Mouse (Mus musculus): ENCODE results near the gene Impg1. TPM values are rescaled to one million over a fixed set of nuclear protein-coding genes. Genes with fewer than 3 reads are reported as not detected.
A peak's percentile ranks its signal among the peaks of the same experiment; 100 is the strongest.
"Not testable (repeated sequence)": the region's sequence is repeated elsewhere in the genome, so short reads cannot be mapped to it uniquely, and the experiment has no call there.

Impg1 gene
- polyA plus RNA-seq, 1 experiment from 2014 or later, result 0.10 TPM

DNA sequence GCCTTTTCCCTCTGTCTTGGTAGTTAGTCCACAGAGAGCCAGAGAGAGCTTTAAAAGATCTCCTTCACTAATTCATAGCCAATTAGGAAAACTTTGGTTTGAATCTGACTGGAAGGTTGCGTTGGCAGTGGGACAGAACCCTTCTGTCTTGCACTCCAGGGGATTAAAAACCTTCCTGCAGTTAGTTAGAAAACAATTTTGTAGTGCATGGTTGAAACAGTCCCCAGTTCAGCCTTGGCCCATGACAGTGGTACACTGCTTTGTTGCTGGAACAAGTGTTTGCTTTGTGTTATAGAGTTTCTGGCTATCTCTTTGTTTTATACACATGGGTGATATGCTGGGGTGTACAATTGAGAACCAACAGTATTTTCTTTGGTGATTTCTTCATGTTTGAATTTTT, 124.4 kb downstream of the Impg1 start:
- Histone ChIP-seq H3K27me3 (no peaks in the 10 kb centered on the region), H3K4me2 (no peak overlapping the region), H3K4me3 (replicated peaks) (no peak overlapping the region), H3K4me1 (no peaks in the 10 kb centered on the region), H3K9me3 (replicated peaks) (no peaks in the 10 kb centered on the region), H3K27ac (no peak overlapping the region), H3K9ac (no peak overlapping the region), H3K36me3 (no peaks in the 10 kb centered on the region)
- 85% methylated on average over 1 of the region's 1 CpGs for WGBS
- no peak for ATAC-seq (replicated peaks; ENCODE audit: low FRiP score)

DNA sequence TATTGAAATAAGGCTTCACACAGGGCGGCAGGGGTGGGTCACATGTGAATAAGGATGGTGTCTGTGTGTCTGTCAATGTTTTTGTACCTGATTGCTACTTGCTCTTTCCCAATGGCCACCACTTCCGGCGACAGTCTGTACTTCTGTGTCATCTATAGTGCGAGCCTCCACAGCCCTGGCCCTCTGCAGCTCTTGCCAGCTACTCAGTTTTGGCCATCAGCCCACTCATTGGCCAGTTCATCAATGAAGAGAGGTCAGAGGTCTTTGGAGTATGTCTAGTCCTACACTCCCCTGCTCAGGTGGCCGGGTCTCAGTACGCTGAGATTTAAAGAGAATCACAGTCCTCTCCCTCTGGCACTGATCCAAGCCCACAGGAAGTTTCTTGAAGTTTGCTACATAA, 127.3 kb downstream of the Impg1 start:
- peaks cover 5% of the 10 kb centered on the region; the same call in 1 of the 2 replicates for H3K4me1 ChIP-seq
- H3K9ac ChIP-seq, result no peak overlapping the region
- no peak for ATAC-seq (replicated peaks; ENCODE audit: low FRiP score)
- H3K27ac ChIP-seq, result no peak overlapping the region
- WGBS, result 80% methylated on average over 6 of the region's 6 CpGs
- H3K9me3 ChIP-seq (replicated peaks), result no peaks in the 10 kb centered on the region
- no peak overlapping the region for H3K4me3 ChIP-seq (replicated peaks)
- peaks cover 8% of the 10 kb centered on the region; the same call in 1 of the 2 replicates for H3K27me3 ChIP-seq
- no peak overlapping the region for H3K4me2 ChIP-seq
- H3K36me3 ChIP-seq, result no peaks in the 10 kb centered on the region

DNA sequence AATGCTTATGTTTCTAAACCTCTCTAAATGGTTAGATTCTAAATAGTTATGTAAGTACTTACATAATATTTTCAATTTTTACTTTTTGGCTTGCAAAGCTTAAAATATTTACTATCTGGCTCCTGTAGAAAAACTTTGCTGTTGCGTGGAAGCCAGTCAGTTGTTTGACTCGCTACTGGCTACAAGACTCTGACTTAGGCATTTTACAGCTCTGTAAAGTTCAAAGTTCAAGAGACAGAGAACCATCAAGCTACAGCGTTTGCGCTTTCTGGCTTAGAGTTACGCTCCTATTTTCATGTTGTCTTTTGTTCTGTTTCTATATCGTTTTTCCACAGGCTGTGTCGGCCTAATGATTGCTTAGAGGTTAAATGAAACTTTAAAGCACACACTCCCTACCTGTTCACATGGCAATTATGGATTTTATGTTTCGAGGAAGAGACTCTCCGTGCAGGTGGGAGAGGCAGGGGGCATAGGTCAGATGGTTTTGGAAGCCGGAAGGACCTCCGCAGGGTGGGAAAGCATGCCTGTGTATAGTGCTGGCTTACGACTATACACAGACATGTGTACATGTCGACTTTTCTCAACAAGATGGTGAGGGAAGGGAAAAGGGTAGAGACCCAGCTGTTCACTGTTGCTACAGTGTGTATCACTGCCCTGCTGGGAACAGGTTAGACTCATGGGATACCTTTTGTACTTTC, 129.5 kb downstream of the Impg1 start:
- 59% methylated on average over 13 of the region's 13 CpGs for WGBS
- Histone ChIP-seq H3K9me3 (replicated peaks) (no peaks in the 10 kb centered on the region), H3K9ac (no peak overlapping the region), H3K4me3 (replicated peaks) (no peak overlapping the region), H3K4me2 (no peak overlapping the region), H3K36me3 (no peaks in the 10 kb centered on the region), H3K27ac (no peak overlapping the region), H3K27me3 (peaks cover 8% of the 10 kb centered on the region; the same call in 1 of the 2 replicates), H3K4me1 (peaks cover 7% of the 10 kb centered on the region)
- ATAC-seq (replicated peaks; ENCODE audit: low FRiP score), result no peak

GRCm38 (mm10) chr9:80333998-80334605, 131.2 kb downstream of the Impg1 start:
- peaks cover 8% of the 10 kb centered on the region; the same call in 1 of the 2 replicates for H3K27me3 ChIP-seq
- WGBS, result 58% methylated on average over 14 of the region's 14 CpGs
- H3K36me3 ChIP-seq, result no peaks in the 10 kb centered on the region
- no peak overlapping the region for H3K9ac ChIP-seq
- peaks cover 7% of the 10 kb centered on the region for H3K4me1 ChIP-seq
- peak overlapping the region; percentile 25 for H3K4me2 ChIP-seq
- no peak overlapping the region for H3K27ac ChIP-seq
- no peaks in the 10 kb centered on the region for H3K9me3 ChIP-seq (replicated peaks)
- no peak overlapping the region for H3K4me3 ChIP-seq (replicated peaks)
- no peak for ATAC-seq (replicated peaks; ENCODE audit: low FRiP score)

DNA sequence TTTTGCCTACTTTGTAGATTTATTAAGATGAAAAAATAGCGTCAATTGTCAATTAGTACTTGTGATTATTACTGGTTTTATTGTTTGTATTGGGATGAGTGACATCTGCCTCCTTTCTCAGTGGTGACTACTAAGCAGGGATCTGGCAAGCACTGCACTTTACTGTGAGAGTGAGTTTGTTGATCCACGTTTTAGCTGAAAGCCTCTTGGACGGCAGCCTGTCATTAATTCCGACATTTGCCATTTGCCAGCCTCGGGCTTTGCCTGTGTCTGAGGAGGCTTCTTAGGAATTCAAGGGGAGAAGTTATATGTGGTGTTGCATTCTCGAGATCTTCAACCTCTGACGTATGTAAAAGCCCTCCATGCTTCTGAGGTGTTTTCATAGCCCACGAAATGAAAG, 131.8 kb downstream of the Impg1 start:
- H3K9ac ChIP-seq, result no peak overlapping the region
- WGBS, result 30% methylated on average over 8 of the region's 8 CpGs
- no peaks in the 10 kb centered on the region for H3K36me3 ChIP-seq
- no peaks in the 10 kb centered on the region for H3K9me3 ChIP-seq (replicated peaks)
- no peak overlapping the region for H3K4me3 ChIP-seq (replicated peaks)
- no peak for ATAC-seq (replicated peaks; ENCODE audit: low FRiP score)
- no peak overlapping the region for H3K27ac ChIP-seq
- H3K4me2 ChIP-seq, result peak overlapping the region; percentile 25
- H3K27me3 ChIP-seq, result peaks cover 8% of the 10 kb centered on the region; the same call in 1 of the 2 replicates
- peaks cover 7% of the 10 kb centered on the region for H3K4me1 ChIP-seq

GRCm38 (mm10) chr9:80332153-80332552, 133.1 kb downstream of the Impg1 start:
- ATAC-seq (replicated peaks; ENCODE audit: low FRiP score), result peak; percentile 75
- H3K4me2 ChIP-seq, result peak overlapping the region; percentile 66
- H3K27me3 ChIP-seq, result peaks cover 8% of the 10 kb centered on the region; the same call in 1 of the 2 replicates
- no peak overlapping the region for H3K9ac ChIP-seq
- H3K9me3 ChIP-seq (replicated peaks), result no peaks in the 10 kb centered on the region
- peak overlapping the region; percentile 35 for H3K4me3 ChIP-seq (replicated peaks)
- WGBS, result 22% methylated on average over 14 of the region's 14 CpGs
- H3K27ac ChIP-seq, result no peak overlapping the region
- no peaks in the 10 kb centered on the region for H3K36me3 ChIP-seq
- H3K4me1 ChIP-seq, result peaks cover 7% of the 10 kb centered on the region

DNA sequence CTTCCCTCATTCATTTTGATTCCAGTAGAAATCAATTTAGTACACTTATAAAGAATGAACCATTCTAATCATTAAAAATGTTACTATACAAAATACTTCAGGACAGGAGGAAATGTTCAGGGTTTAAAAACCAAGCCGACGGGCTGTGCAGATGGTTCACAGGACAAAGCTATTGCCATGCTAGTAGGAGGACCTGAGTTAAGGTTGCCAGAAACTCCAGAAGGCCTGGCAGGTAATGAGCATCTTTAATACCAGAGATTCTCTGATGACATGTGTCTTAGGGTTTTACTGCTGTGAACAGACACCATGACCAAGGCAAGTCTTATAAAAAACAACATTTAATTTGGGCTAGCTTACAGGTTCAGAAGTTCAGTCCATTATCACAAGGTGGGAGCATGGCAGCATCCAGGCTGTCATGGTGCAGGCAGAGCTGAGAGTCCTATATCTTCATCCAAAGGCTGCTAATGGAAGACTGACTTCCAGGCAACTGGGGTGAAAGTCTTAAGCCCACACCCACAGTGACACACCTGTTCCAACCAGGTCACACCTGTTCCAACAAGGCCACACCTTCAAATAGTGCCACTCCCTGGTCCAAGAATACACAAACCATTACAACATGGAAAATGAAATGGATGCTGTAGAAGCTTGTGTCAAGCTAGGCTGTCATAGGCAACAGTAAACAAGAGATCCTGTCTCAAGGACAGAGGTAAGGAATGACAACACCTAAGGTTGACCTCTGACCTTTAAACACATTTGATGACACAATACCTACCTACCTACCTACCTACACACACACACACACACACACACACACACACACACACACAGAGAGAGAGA, 144.0 kb downstream of the Impg1 start:
- H3K36me3 ChIP-seq; H3K4me3 ChIP-seq (replicated peaks); H3K4me2 ChIP-seq; H3K4me1 ChIP-seq; H3K9ac ChIP-seq; H3K27ac ChIP-seq; H3K9me3 ChIP-seq (replicated peaks); H3K27me3 ChIP-seq; ATAC-seq (replicated peaks; ENCODE audit: low FRiP score): not testable (repeated sequence)
- 96% methylated on average over 2 of the region's 2 CpGs for whole genome bisulfite sequencing

DNA sequence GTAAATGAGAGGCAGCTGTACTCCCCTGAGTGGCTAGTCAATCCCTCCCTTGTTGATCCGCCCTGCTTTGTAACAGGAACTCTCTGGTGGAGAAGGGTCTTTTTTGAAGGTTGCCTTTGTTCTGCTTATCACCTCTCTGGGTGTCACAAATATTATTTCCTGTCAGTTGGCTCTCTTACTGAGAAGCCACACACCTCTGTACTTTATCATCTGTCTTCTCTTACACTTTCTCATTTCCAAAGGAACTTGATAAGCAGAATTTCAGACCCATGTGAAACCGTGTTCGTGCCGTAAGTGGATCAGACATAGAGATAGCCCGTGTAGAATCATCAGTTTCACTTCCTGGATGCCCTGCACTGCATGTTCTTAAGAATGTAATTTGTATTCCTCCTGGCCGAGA, 147.3 kb downstream of the Impg1 start:
- no peak for ATAC-seq (replicated peaks; ENCODE audit: low FRiP score)
- Histone ChIP-seq H3K4me1 (no peaks in the 10 kb centered on the region), H3K4me3 (replicated peaks) (no peak overlapping the region), H3K27me3 (no peaks in the 10 kb centered on the region), H3K9ac (no peak overlapping the region), H3K9me3 (replicated peaks) (no peaks in the 10 kb centered on the region), H3K36me3 (no peaks in the 10 kb centered on the region), H3K4me2 (no peak overlapping the region), H3K27ac (no peak overlapping the region)
- WGBS, result 83% methylated on average over 6 of the region's 6 CpGs

- 90% methylated on average over 6 of the region's 6 CpGs for WGBS
Measured at GRCm38 (mm10) chr9:80315922-80316321, 149.4 kb downstream of the Impg1 start.

DNA sequence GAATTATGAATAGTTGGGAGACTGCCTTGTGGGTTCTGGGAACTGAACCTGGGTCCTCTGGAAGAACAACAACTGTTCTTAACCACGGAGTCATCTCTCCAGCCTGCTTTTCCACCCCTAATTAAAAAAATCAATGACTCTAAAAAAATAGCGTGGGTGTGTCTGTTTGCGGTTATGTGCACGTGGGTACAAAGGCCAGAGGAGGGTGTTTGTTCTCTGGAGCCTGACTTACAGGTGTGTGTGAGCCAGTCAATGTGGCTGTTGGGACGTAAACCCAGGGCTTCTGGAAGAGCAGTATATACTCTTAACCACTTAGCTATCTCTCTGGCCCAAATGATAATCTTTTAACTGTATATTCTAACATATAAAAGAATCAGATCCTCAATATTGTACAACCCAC, 151.7 kb downstream of the Impg1 start:
- H3K36me3 ChIP-seq, result peaks cover 12% of the 10 kb centered on the region
- no peak overlapping the region for H3K4me2 ChIP-seq
- H3K9ac ChIP-seq, result no peak overlapping the region
- H3K9me3 ChIP-seq (replicated peaks), result no peaks in the 10 kb centered on the region
- ATAC-seq (replicated peaks; ENCODE audit: low FRiP score), result no peak
- 82% methylated on average over 5 of the region's 5 CpGs for WGBS
- no peak overlapping the region for H3K27ac ChIP-seq
- H3K27me3 ChIP-seq, result no peaks in the 10 kb centered on the region
- H3K4me1 ChIP-seq, result no peaks in the 10 kb centered on the region
- no peak overlapping the region for H3K4me3 ChIP-seq (replicated peaks)

More at GRCm38 (mm10) chr9:80315922-80316321, 149.4 kb downstream of the Impg1 start:
- H3K27ac ChIP-seq, result no peak overlapping the region
- H3K4me2 ChIP-seq, result no peak overlapping the region
- no peak for ATAC-seq (replicated peaks; ENCODE audit: low FRiP score)
- H3K9ac ChIP-seq, result no peak overlapping the region
- 0 out of 2 replicates have a peak, but pooled peaks cover 3% of the 10 kb centered on the region for H3K36me3 ChIP-seq
- no peaks in the 10 kb centered on the region for H3K9me3 ChIP-seq (replicated peaks)
- no peaks in the 10 kb centered on the region for H3K27me3 ChIP-seq
- H3K4me1 ChIP-seq, result no peaks in the 10 kb centered on the region
- H3K4me3 ChIP-seq (replicated peaks), result no peak overlapping the region

GRCm38 (mm10) chr9:80307629-80308028, 157.7 kb downstream of the Impg1 start:
- 89% methylated on average over 13 of the region's 13 CpGs for WGBS
- no peak overlapping the region for H3K4me2 ChIP-seq
- no peak overlapping the region for H3K27ac ChIP-seq
- H3K36me3 ChIP-seq, result peaks cover 37% of the 10 kb centered on the region
- no peak overlapping the region for H3K9ac ChIP-seq
- no peaks in the 10 kb centered on the region for H3K27me3 ChIP-seq
- ATAC-seq (replicated peaks; ENCODE audit: low FRiP score), result no peak
- no peak overlapping the region for H3K4me3 ChIP-seq (replicated peaks)
- no peaks in the 10 kb centered on the region for H3K4me1 ChIP-seq
- H3K9me3 ChIP-seq (replicated peaks), result no peaks in the 10 kb centered on the region

- Histone ChIP-seq H3K27ac (no peak overlapping the region), H3K9me3 (replicated peaks) (no peaks in the 10 kb centered on the region), H3K4me2 (no peak overlapping the region), H3K36me3 (peaks cover 38% of the 10 kb centered on the region), H3K27me3 (no peaks in the 10 kb centered on the region), H3K4me3 (replicated peaks) (no peak overlapping the region), H3K9ac (no peak overlapping the region), H3K4me1 (no peaks in the 10 kb centered on the region)
- no peak for ATAC-seq (replicated peaks; ENCODE audit: low FRiP score)
- 60% methylated on average over 11 of the region's 11 CpGs for WGBS
Measured at GRCm38 (mm10) chr9:80306853-80307252, 158.4 kb downstream of the Impg1 start.
